Mouse (Mus musculus) cerebellum, postnatal 4 days (tissue): ENCODE data around the gene Slc16a1.

Source experiments
- DNase-seq, 2 experiments: peaks; one replicate each; pipeline ENCODE4 v3.0.0; 2022; ENCODE audit warnings: low spot score in 2 of 2, mixed read lengths in 1 of 2

Gene Slc16a1

GRCm38 (mm10) chr3:104638403-104638779, at the start of gene Slc16a1:
Gene Slc16a1 (plus strand): TSS chr3:104638668.
- peak; percentile 80 to 87 for DNase-seq

DNA sequence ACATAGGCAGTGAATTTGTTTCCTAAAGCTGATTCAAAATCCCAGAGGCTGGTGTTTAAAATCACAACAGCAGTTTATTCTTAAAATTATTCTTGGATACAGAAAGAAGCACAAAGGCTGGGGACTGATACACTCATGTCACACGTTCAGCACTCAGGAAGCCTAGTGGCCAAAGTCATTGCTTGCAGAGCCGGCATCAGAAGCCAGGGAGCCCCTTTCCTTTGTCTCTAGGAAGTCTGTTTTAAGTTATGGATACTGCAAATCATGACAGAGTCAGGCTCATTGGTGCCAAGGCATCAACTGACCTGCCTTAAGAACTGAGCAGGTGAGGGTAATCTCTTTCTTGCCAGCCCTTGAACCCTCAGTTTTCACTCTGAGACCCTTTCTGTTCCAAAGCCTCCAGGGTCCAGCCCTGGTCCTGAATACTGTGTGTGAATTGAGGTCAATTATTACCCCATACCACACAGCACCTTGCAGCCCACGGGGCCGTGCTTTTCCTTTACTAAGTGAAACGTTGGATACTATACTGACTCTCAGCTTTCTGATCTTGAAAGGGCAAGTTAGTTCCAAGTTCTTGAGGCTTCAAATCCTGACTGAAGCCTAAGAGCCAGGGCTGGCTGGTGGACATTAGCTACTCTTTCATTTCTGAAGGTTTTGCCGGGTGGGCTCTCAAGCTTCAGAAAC, 41.9 kb upstream of the Slc16a1 start:
- peak in 1 of 2 experiments; percentile 6 for DNase-seq

GRCm38 (mm10) chr3:104597135-104597764, 41.2 kb upstream of the Slc16a1 start:
- peak; percentile 35 to 76 for DNase-seq

DNA sequence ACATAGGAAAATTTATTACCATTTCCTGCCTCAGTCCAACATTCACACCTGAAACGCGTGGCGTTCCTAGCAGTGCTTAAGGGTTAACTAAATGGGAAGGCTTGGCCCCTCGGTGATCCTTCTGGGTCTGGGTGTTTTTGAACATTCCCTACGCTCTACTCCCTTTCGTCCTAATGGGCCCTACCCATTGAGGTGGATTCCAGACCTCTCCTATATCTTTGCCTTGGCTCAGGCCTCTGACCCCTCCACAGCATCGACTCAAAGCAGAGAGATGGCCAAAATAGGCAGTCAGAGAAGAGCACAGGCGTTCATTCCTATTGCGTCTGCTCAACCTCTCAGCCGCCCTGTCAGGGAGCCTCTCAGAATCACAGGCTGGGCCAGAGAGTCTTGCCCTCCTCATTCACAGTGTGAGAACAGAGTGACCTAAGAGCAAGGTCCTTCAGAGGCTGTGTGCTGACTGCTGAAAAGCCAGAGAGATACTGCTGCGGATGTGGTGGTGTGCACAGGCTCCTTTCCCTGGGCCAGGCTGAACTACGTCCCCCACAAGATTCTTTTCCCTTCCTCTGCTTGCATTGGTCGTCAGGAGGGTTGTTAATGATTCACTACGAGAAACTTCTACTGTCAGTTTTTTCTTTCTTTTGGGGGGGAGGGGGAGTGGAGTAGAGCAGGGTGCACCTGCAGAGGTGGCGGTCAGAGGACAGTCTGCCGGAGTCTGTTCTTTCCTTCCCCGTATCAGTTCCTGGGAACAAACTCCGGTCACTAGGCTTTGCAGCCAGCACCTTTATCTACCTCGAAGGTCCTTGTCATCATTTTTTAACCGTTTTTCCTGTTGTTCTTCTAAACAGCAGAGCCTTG, 38.9 kb upstream of the Slc16a1 start:
- no peak for DNase-seq

- no peak for DNase-seq
These were observed 37.8 kb upstream of the Slc16a1 start for GRCm38 (mm10) chr3:104600691-104601090.

GRCm38 (mm10) chr3:104601680-104602079, 36.8 kb upstream of the Slc16a1 start:
- DNase-seq: no peak

DNA sequence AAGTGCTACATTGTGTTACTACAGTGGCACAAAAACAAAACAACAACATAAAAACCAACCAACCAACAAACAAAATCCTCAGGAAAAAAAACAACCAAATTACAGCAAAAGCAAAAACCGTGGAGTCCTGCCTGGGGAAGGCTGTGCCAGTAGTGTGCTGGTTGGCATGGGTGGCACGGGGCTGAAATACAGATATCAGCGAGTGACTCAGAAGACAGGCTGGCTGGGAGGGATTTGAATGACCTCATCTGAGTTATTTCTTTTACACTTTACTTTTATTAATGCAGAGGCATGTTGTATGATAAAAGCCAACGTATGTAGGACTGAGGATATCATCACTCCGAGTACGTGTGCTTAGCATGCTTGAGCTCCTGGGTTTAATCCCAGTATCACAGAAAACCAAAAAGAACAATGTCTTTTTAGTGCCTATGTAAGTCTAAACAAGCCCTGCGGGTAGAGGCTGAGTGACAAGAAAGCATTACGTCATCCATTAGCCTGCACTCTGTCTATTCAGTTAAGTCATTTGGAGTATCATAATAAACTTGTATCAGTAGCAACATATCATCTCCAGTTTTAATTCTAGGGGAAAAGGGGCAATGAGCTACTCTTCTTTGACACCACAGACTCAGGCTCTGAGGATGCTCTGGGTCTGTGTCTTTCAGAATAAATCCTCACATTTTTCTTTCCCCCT, 28.6 kb upstream of the Slc16a1 start:
- no peak for DNase-seq

DNA sequence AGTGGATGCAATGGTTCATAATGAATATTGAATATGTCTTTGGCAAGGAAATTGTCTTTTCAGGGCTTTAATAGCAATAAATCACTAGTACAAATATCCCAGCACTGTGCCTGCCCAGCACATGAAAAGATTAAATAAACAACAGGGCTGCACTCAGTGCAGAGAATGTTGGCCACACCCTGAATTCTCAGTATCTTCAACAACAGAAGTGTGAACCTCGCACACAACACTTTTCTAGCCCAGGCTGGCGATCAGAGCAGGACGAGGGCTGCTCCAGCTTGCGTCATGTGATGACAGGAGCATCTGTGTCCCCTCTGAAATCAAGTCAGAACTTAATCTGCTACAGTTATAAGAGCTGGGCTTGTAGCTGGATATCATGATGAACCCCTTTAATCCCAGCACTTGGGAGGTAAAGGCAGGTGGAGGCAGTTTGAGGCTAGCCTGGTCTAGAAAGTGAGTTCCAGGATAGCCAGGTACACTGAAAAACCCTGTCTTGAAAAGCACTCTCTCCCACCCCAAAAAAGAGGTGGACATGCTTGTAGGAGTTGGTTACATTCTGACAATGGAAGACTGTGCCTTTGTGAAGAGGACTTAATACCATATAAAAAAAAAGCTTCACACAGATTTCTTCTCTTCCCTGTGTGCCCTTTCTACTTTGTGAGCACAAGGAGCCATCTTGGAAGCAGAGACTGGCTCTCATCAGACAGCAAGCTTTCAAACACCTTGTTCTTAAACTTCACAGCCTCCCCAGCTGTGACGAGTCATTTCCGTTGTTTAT, 27.8 kb upstream of the Slc16a1 start:
- no peak for DNase-seq

DNA sequence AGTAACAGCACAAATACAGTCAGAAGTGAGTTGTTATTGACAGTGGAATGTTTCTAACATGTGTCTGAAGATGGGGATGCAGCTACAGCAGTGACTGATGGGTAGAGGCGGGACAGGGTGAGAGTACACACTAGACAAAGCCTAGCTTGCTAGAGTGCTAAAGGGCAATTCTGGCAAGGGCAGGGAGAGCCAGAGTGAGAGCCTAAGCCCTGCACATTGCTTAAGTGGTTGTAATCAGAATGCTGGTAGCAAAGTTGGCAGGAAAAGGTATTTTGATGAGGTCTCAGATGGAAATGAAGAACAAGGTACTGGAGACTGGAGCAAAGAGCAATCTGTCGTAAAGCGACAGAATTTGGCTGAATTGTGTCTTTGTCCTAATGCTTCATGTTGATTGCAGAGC, 26.5 kb upstream of the Slc16a1 start:
- DNase-seq: no peak

GRCm38 (mm10) chr3:104613102-104613501, 25.4 kb upstream of the Slc16a1 start:
- DNase-seq: no peak

DNA sequence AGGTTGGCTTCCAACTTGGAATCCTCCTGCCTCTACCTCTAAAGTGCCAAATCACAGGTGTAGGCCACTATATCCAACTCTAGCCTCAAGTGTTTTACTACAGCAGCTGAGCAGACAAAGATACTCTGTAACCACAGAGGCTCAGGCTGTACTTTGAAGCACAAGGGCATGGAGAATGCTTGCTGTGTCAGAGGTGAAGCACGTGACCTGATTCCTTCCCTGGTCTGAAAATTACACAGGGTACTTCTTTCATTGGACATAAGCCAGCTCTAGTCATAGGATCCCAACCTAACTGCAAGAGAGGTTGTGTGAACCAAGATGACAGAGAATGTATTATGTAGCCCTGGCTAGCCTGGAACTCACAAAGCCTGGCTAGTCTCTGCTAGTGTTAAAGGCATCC, 24.4 kb upstream of the Slc16a1 start:
- DNase-seq: no peak

DNA sequence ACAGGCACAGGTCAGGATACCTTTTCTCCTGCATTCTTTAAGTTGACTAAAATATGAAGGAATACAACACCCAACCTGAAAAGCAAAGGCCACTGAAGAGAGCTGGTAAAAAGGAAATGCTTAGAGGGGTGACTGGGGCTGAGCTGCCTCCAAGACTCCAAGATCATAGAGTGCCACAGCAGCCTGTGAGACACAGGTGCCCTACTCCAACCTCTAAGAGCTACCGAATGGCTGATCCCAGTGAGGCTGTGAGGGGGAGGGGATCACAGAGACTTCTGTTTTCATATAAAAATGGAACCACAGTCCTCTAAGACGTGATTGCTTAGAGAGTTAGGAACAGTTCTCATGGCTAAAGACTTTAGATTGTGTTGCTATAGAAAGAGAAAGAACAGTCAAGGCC, 23.3 kb upstream of the Slc16a1 start:
- DNase-seq: no peak

- DNase-seq: no peak
These were observed 22.3 kb upstream of the Slc16a1 start for GRCm38 (mm10) chr3:104616155-104616554.

DNA sequence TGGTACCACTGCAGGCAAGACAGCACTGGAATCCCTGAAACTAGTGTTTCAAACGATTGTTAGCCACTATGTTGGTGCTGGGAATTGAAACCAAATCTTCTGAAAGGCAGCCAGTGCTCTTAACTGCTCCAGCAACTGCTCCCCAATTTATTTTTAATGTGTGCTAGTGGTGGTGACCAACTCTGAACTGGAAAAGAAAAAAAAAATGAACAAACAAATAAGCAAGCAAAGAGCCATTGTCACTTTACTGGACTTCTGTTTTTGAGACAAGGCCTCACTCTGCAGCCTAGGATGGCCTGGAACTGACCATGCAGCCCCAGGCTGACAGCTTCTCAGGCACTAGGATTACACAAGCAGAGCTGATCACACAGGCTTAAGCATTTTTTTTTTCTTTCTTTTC, 16.6 kb upstream of the Slc16a1 start:
- DNase-seq: no peak

GRCm38 (mm10) chr3:104629810-104630209, 8.7 kb upstream of the Slc16a1 start:
- no peak for DNase-seq

GRCm38 (mm10) chr3:104630941-104631340, 7.5 kb upstream of the Slc16a1 start:
- DNase-seq: no peak

DNA sequence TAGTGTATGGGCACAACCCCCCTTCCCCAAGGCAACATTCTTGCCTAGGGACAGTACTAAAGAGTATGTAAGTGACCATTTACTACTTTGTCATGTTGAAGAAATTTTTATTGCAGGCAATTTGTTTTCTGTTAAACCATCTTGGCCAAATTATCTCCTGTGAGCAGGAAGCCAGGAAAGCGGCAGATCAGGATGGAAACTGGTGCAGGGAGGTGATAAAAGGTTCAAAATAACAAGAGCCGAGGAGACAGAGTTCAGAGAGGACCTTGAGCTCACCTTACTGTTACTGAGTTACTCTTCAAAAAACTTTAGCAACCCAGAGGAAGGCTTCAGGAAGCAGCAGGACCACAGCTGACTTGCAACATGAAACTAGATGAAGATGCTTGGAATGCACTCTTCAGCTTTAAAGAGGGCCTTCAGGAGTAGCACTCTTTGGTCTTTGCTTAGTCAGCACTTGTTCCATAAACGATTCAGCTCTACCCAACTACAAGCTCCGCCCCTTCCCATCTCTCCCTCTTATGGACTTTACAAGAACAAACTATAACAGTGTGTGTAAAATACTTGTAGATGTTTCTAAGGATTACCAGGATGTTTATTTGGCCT, 5.8 kb upstream of the Slc16a1 start:
- DNase-seq: no peak

DNA sequence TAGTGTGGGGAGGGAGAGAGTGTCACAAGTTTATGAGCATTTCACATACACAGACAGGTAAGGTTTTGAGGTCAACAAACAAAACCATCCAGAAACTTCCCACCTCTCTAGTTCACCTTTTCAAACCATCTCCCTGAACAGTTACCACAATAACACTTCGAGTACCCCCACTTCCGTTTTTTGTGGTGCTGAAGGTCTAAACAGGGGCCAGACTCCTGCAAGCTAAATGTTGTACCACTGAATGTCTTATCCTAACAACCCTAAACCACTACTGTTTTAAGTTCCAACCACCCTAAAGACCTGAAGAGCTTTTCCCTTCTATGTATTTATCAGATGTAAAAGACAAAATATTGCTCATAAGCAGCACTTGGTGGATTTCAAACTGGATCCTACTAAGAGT, 2.0 kb upstream of the Slc16a1 start:
- no peak for DNase-seq

DNA sequence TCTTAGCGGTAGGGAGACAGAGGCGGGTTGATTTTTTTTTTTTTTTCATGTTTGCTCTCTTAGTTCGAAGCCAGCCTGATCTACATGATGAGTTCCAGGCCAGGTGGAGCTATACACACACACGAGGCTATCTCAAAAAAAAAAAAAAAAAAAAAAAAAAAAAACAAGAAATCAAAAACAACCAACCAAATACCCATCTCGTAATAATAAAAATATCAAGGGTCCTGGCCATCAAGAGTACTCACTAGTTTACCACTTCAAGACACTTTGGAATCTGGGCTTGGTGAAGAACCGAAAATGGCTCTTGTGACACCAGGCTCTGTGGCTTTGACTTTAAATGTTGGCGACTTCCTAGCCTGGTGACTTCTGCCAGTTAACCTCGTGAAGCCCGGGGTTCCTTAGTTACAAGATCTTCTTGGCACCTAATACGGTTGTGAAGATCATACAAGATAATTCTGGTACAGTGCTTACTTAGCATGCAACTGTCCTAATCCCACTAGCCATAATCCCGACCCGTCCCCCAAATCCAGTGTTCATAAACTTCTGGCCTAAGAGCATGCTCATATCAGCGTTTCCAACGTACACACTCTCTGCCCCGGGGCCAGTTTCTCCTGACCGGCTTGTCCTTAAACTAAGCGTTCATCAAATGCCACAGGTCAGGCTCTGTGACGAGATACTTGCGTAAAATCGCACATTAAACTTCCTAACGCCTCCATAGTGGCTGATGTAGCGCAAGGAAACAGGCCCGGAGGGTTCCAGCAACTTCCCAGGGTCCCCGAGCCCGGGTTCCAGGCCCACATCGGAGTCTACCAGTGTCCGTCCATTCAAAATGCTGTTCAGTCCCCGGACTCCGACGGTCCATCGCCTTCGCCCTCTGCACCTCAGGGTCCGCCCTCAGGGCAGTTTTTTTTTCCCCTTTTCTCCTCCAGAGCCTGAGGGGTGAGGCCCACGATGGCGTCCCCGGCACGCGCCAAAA, 753 bp upstream of the Slc16a1 start:
- DNase-seq: no peak
